14 mouse cellular contexts compared by ENCODE assay signal in the genomic region with DNA sequence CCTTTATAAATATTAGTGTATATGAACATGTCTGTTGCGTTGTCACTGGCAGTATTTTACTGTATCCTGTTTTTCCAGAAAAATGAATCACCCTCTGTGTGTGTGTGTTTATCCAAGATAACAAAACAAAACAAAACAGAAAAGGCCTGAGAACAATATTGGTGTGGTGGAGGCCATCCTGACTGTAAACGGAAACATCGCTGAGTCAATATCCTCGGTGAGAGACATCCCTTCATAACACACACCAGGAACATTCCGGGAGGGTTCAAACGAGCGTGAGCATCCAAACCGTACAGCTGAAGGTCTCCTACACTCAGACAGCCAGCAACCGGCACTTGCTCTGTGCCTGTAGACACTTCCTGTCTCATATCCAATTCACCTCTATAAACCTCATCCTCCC. TPM values are rescaled to one million over a fixed set of nuclear protein-coding genes. Genes with fewer than 3 reads are reported as not detected.
DNase-seq lines count a peak whose midpoint lies in the region; ATAC-seq and TF ChIP-seq lines count a peak whose summit lies in the region.
"Had no signal": no experiment of that assay in that cellular context is flagged by ENCODE, and none has a peak within 500 bp of the region (broad histone marks: within the 10 kb centered on the region; RNA-seq: fewer than 3 reads in every experiment).

No protein-coding gene starts in this region.

- no peak for TF ChIP-seq CTCF in stomach, postnatal 0 days (IDR thresholded peaks at IDR 0.05; ENCODE audit: low read depth)
- TF ChIP-seq CTCF in hindbrain, postnatal 0 days (IDR thresholded peaks at IDR 0.05; ENCODE audit: low read depth), result no peak

- no peaks in the 10 kb centered on the region for H3K36me3 ChIP-seq in stomach, embryonic 16.5 days (ENCODE audit: control insufficient read depth, insufficient read depth, low read length)
- H3K36me3 ChIP-seq in stomach, postnatal 0 days (ENCODE audit: control insufficient read depth, insufficient read depth, low read length), result no peaks in the 10 kb centered on the region
- H3K36me3 ChIP-seq in hindbrain, postnatal 0 days (ENCODE audit: insufficient read depth, low read length), result no peaks in the 10 kb centered on the region
- H3K36me3 ChIP-seq: embryonic facial prominence, embryonic 12.5 days; limb, embryonic 12.5 days; midbrain, embryonic 15.5 days had no signal

- H3K9me3 ChIP-seq in stomach, embryonic 16.5 days (replicated peaks; ENCODE audit: control insufficient read depth, low read length), result no peaks in the 10 kb centered on the region
- no peaks in the 10 kb centered on the region for H3K9me3 ChIP-seq in stomach, postnatal 0 days (ENCODE audit: control insufficient read depth, low read length)
- no peaks in the 10 kb centered on the region for H3K9me3 ChIP-seq in hindbrain, postnatal 0 days (ENCODE audit: low read length)
- H3K9me3 ChIP-seq: embryonic facial prominence, embryonic 12.5 days; limb, embryonic 12.5 days; midbrain, embryonic 15.5 days had no signal

- peak; percentile 33; the same call in 1 of the 2 replicates for ATAC-seq in stomach, embryonic 16.5 days (ENCODE audit: insufficient read depth, low FRiP score)
- no peak for ATAC-seq in stomach, postnatal 0 days (ENCODE audit: low FRiP score, low TSS enrichment)
- ATAC-seq in hindbrain, postnatal 0 days, result no peak
- ATAC-seq: midbrain, embryonic 15.5 days had no signal

- 65% methylated on average over 9 of the region's 9 CpGs for WGBS in stomach, embryonic 16.5 days
- 66% methylated on average over 9 of the region's 9 CpGs for whole genome bisulfite sequencing in stomach, postnatal 0 days
- 80% methylated on average over 9 of the region's 9 CpGs for WGBS in hindbrain, postnatal 0 days

- H3K9ac ChIP-seq in stomach, embryonic 16.5 days (ENCODE audit: low read length), result no peak overlapping the region
- no peak overlapping the region for H3K9ac ChIP-seq in stomach, postnatal 0 days (ENCODE audit: low read length)
- H3K9ac ChIP-seq in hindbrain, postnatal 0 days (replicated peaks; ENCODE audit: low read length), result no peak overlapping the region
- H3K9ac ChIP-seq: embryonic facial prominence, embryonic 12.5 days; limb, embryonic 12.5 days; midbrain, embryonic 15.5 days had no signal

- H3K4me3 ChIP-seq in stomach, embryonic 16.5 days (replicated peaks; ENCODE audit: low read length), result no peak overlapping the region
- H3K4me3 ChIP-seq in stomach, postnatal 0 days (ENCODE audit: low read depth, low read length), result no peak overlapping the region
- H3K4me3 ChIP-seq in hindbrain, postnatal 0 days (ENCODE audit: low read length), result no peak overlapping the region
- H3K4me3 ChIP-seq: embryonic facial prominence, embryonic 12.5 days; limb, embryonic 12.5 days; midbrain, embryonic 15.5 days had no signal

- H3K27ac ChIP-seq in stomach, embryonic 16.5 days (ENCODE audit: low read length), result peak overlapping the region; percentile 14; the same call in 1 of the 2 replicates
- H3K27ac ChIP-seq in stomach, postnatal 0 days (replicated peaks), result no peak overlapping the region
- H3K27ac ChIP-seq in hindbrain, postnatal 0 days, result no peak overlapping the region
- H3K27ac ChIP-seq: embryonic facial prominence, embryonic 12.5 days; limb, embryonic 12.5 days; midbrain, embryonic 15.5 days had no signal

- no peak for TF ChIP-seq EP300 in stomach, postnatal 0 days (optimal IDR thresholded peaks at IDR 0.05)

- peak; percentile 29 to 63 for DNase-seq in adrenal gland, adult (ENCODE audit: inconsistent age in 2 of 2, low spot score in 1 of 2)
- no peak for DNase-seq in adrenal gland, postnatal 4 days (ENCODE audit: low spot score in 2 of 2)
- DNase-seq in stomach, postnatal 0 days (ENCODE audit: low spot score), result no peak
- peak; percentile 9 to 34 for DNase-seq in kidney, postnatal 4 days
- DNase-seq in hindbrain, postnatal 0 days (ENCODE audit: low spot score), result no peak
- no peak for DNase-seq in spleen, adult 12 weeks (ENCODE audit: low spot score)
- no peak for DNase-seq in MN1 (ENCODE audit: low spot score)
- DNase-seq: cerebellum, adult 8-10 months; right cerebral cortex, postnatal 25 days; thymus, adult 18-20 months had no signal

- H3K4me1 ChIP-seq in stomach, embryonic 16.5 days (ENCODE audit: control insufficient read depth, insufficient read depth, low read length), result no peaks in the 10 kb centered on the region
- no peaks in the 10 kb centered on the region for H3K4me1 ChIP-seq in stomach, postnatal 0 days (replicated peaks; ENCODE audit: control insufficient read depth, insufficient read depth)
- H3K4me1 ChIP-seq in hindbrain, postnatal 0 days (ENCODE audit: insufficient read depth, low read length), result no peaks in the 10 kb centered on the region
- H3K4me1 ChIP-seq: midbrain, embryonic 15.5 days had no signal

- no peaks in the 10 kb centered on the region for H3K27me3 ChIP-seq in stomach, embryonic 16.5 days (ENCODE audit: control insufficient read depth, insufficient read depth, low read length)
- H3K27me3 ChIP-seq in stomach, postnatal 0 days (ENCODE audit: control insufficient read depth, insufficient read depth, low read length), result no peaks in the 10 kb centered on the region
- H3K27me3 ChIP-seq in hindbrain, postnatal 0 days (ENCODE audit: insufficient read depth, low read length), result no peaks in the 10 kb centered on the region
- H3K27me3 ChIP-seq: embryonic facial prominence, embryonic 12.5 days; limb, embryonic 12.5 days; midbrain, embryonic 15.5 days had no signal

- no peak overlapping the region for H3K4me2 ChIP-seq in stomach, embryonic 16.5 days (ENCODE audit: low read depth, low read length)
- no peak overlapping the region for H3K4me2 ChIP-seq in stomach, postnatal 0 days (replicated peaks; ENCODE audit: low read depth)
- no peak overlapping the region for H3K4me2 ChIP-seq in hindbrain, postnatal 0 days (ENCODE audit: low read depth, low read length)
- H3K4me2 ChIP-seq: embryonic facial prominence, embryonic 12.5 days; limb, embryonic 12.5 days; midbrain, embryonic 15.5 days had no signal

RNA-seq across cellular contexts. Expression of a gene that starts 31.6 kb away (rescaled TPM):
- 10 to 100 TPM; 50.6 to 52.3 TPM for total RNA-seq in adrenal gland, postnatal 4 days (2021)
- 15.5 and 16.2 TPM in 2 replicates for polyA plus RNA-seq in stomach, embryonic 16.5 days (2015; fragmentation: Nextera tagmentation; extraction: Ambion mirVana)
- polyA plus RNA-seq in stomach, postnatal 0 days (2015; fragmentation: Nextera tagmentation; extraction: Ambion mirVana), result 20.7 and 21.0 TPM in 2 replicates
- total RNA-seq in hindbrain, postnatal 0 days (2014; rRNA removed), result 33.1 and 34.1 TPM in 2 replicates
- 10.3 and 11.1 TPM in 2 replicates for polyA plus RNA-seq in hindbrain, postnatal 0 days (2015; fragmentation: Nextera tagmentation; extraction: Ambion mirVana)

Comparison
In these comparisons a context has a peak if more than half of its experiments do, and no peak if none do; other contexts are left out.
1. DNase-seq: peak in adrenal gland, adult (2 of 2) and kidney, postnatal 4 days (2 of 2); none in adrenal gland, postnatal 4 days (0 of 2), stomach, postnatal 0 days (single experiment), hindbrain, postnatal 0 days (single experiment), spleen, adult 12 weeks (single experiment) and MN1 (single experiment).